Mouse (Mus musculus): ENCODE measurements at regions not wholly inside any gene's neighbourhood (a gene's known extent, or its start where the extent isn't known, plus 50 kb on each side); places are given as distances from the start of the nearest gene placed in this dataset.

GRCm38 (mm10) chr10:111662665-111663064 is 156.6 kb downstream of the Phlda1 start:
- TF ChIP-seq CTCF (IDR thresholded peaks at IDR 0.05; ENCODE audit: low read depth), result no peak
- no peak overlapping the region for H3K27ac ChIP-seq (ENCODE audit: low read depth)
- no peak overlapping the region for H3K4me2 ChIP-seq
- no peak for DNase-seq
- no peaks in the 10 kb centered on the region for H3K4me1 ChIP-seq (ENCODE audit: insufficient read depth)
- WGBS, result 86% methylated on average over 1 of the region's 1 CpGs
- H3K27me3 ChIP-seq (ENCODE audit: insufficient read depth, low read length), result no peaks in the 10 kb centered on the region; the same call in 1 of the 2 replicates
- no peaks in the 10 kb centered on the region for H3K36me3 ChIP-seq (ENCODE audit: insufficient read depth)
- no peaks in the 10 kb centered on the region for H3K9me3 ChIP-seq (ENCODE audit: low read depth, low read length)
- ATAC-seq (ENCODE audit: insufficient read depth), result no peak
- H3K9ac ChIP-seq, result no peak overlapping the region
- no peak overlapping the region for H3K4me3 ChIP-seq (ENCODE audit: low read depth, low read length)

GRCm38 (mm10) chr10:111665834-111666233 is 159.7 kb downstream of the Phlda1 start:
- no peak for TF ChIP-seq CTCF (IDR thresholded peaks at IDR 0.05; ENCODE audit: low read depth)
- WGBS, result 80% methylated on average over 14 of the region's 14 CpGs
- no peaks in the 10 kb centered on the region for H3K9me3 ChIP-seq (ENCODE audit: low read depth, low read length)
- H3K36me3 ChIP-seq (ENCODE audit: insufficient read depth), result no peaks in the 10 kb centered on the region
- H3K4me3 ChIP-seq (ENCODE audit: low read depth, low read length), result no peak overlapping the region
- no peaks in the 10 kb centered on the region; the same call in 1 of the 2 replicates for H3K27me3 ChIP-seq (ENCODE audit: insufficient read depth, low read length)
- ATAC-seq (ENCODE audit: insufficient read depth) (no peak), DNase-seq (no peak)
- no peak overlapping the region for H3K27ac ChIP-seq (ENCODE audit: low read depth)
- no peak overlapping the region for H3K9ac ChIP-seq
- peaks cover 15% of the 10 kb centered on the region for H3K4me1 ChIP-seq (ENCODE audit: insufficient read depth)
- no peak overlapping the region for H3K4me2 ChIP-seq

- no peak for ATAC-seq (ENCODE audit: insufficient read depth)
Observed at GRCm38 (mm10) chr10:111666963-111667362, 160.9 kb downstream of the Phlda1 start.

GRCm38 (mm10) chr10:111668639-111669038 is 162.6 kb downstream of the Phlda1 start:
- Histone ChIP-seq H3K9me3 (ENCODE audit: low read depth, low read length) (no peaks in the 10 kb centered on the region), H3K9ac (no peak overlapping the region), H3K4me1 (ENCODE audit: insufficient read depth) (peaks cover 39% of the 10 kb centered on the region), H3K27me3 (ENCODE audit: insufficient read depth, low read length) (no peaks in the 10 kb centered on the region), H3K4me3 (ENCODE audit: low read depth, low read length) (no peak overlapping the region), H3K36me3 (ENCODE audit: insufficient read depth) (no peaks in the 10 kb centered on the region), H3K27ac (ENCODE audit: low read depth) (no peak overlapping the region), H3K4me2 (no peak overlapping the region)
- WGBS, result 83% methylated on average over 1 of the region's 1 CpGs
- no peak for TF ChIP-seq CTCF (IDR thresholded peaks at IDR 0.05; ENCODE audit: low read depth)
- ATAC-seq (ENCODE audit: insufficient read depth) (no peak), DNase-seq (no peak)

More at GRCm38 (mm10) chr10:111666963-111667362, 160.9 kb downstream of the Phlda1 start:
- Histone ChIP-seq H3K4me1 (ENCODE audit: insufficient read depth) (peaks cover 24% of the 10 kb centered on the region), H3K4me2 (no peak overlapping the region), H3K27ac (ENCODE audit: low read depth) (no peak overlapping the region), H3K36me3 (ENCODE audit: insufficient read depth) (no peaks in the 10 kb centered on the region), H3K9ac (no peak overlapping the region), H3K4me3 (ENCODE audit: low read depth, low read length) (no peak overlapping the region), H3K27me3 (ENCODE audit: insufficient read depth, low read length) (no peaks in the 10 kb centered on the region), H3K9me3 (ENCODE audit: low read depth, low read length) (no peaks in the 10 kb centered on the region)
- WGBS, result 67% methylated on average over 13 of the region's 13 CpGs
- DNase-seq, result no peak
- no peak for TF ChIP-seq CTCF (IDR thresholded peaks at IDR 0.05; ENCODE audit: low read depth)

- no peaks in the 10 kb centered on the region for H3K36me3 ChIP-seq (ENCODE audit: insufficient read depth)
- no peak overlapping the region for H3K9ac ChIP-seq
- H3K4me2 ChIP-seq, result no peak overlapping the region
- peak; percentile 93 for DNase-seq
- ATAC-seq (ENCODE audit: insufficient read depth), result peak; percentile 60
- 34% methylated on average over 6 of the region's 6 CpGs for WGBS
- no peaks in the 10 kb centered on the region for H3K27me3 ChIP-seq (ENCODE audit: insufficient read depth, low read length)
- peak overlapping the region; percentile 47 for H3K27ac ChIP-seq (ENCODE audit: low read depth)
- no peak for TF ChIP-seq CTCF (IDR thresholded peaks at IDR 0.05; ENCODE audit: low read depth)
- no peaks in the 10 kb centered on the region for H3K9me3 ChIP-seq (ENCODE audit: low read depth, low read length)
- H3K4me3 ChIP-seq (ENCODE audit: low read depth, low read length), result no peak overlapping the region
- H3K4me1 ChIP-seq (ENCODE audit: insufficient read depth), result peaks cover 47% of the 10 kb centered on the region
Observed at GRCm38 (mm10) chr10:111669658-111670057, 163.6 kb downstream of the Phlda1 start.

- peaks cover 51% of the 10 kb centered on the region for H3K4me1 ChIP-seq (ENCODE audit: insufficient read depth)
- TF ChIP-seq CTCF (IDR thresholded peaks at IDR 0.05; ENCODE audit: low read depth), result no peak
- DNase-seq, result peak; percentile 48
- H3K27ac ChIP-seq (ENCODE audit: low read depth), result peak overlapping the region; percentile 80
- H3K27me3 ChIP-seq (ENCODE audit: insufficient read depth, low read length), result no peaks in the 10 kb centered on the region
- H3K9me3 ChIP-seq (ENCODE audit: low read depth, low read length), result no peaks in the 10 kb centered on the region
- WGBS, result 33% methylated on average over 14 of the region's 14 CpGs
- no peak overlapping the region for H3K4me3 ChIP-seq (ENCODE audit: low read depth, low read length)
- no peak overlapping the region for H3K4me2 ChIP-seq
- H3K36me3 ChIP-seq (ENCODE audit: insufficient read depth), result no peaks in the 10 kb centered on the region
- no peak overlapping the region for H3K9ac ChIP-seq
- ATAC-seq (ENCODE audit: insufficient read depth), result peak; percentile 35
Observed at GRCm38 (mm10) chr10:111670666-111671065, 164.6 kb downstream of the Phlda1 start.

GRCm38 (mm10) chr10:111672454-111673316 is 166.6 kb downstream of the Phlda1 start:
- Histone ChIP-seq H3K27me3 (ENCODE audit: insufficient read depth, low read length) (no peaks in the 10 kb centered on the region), H3K36me3 (ENCODE audit: insufficient read depth) (no peaks in the 10 kb centered on the region), H3K9me3 (ENCODE audit: low read depth, low read length) (no peaks in the 10 kb centered on the region), H3K4me2 (peak overlapping the region; percentile 30), H3K27ac (ENCODE audit: low read depth) (peak overlapping the region; percentile 88), H3K4me3 (ENCODE audit: low read depth, low read length) (no peak overlapping the region), H3K4me1 (ENCODE audit: insufficient read depth) (peaks cover 61% of the 10 kb centered on the region), H3K9ac (no peak overlapping the region)
- ATAC-seq (ENCODE audit: insufficient read depth) (peak; percentile 93), DNase-seq (peak; percentile 95)
- 12% methylated on average over 12 of the region's 12 CpGs for WGBS
- TF ChIP-seq CTCF (IDR thresholded peaks at IDR 0.05; ENCODE audit: low read depth), result no peak

Measured in lung, embryonic 14.5 days (tissue).